Mouse (Mus musculus): ENCODE measurements around the gene Spr.

GRCm38 (mm10) chr6:85139534-85139933, 2.0 kb upstream of the Spr start:
- TF ChIP-seq CTCF (IDR thresholded peaks at IDR 0.05; ENCODE audit: insufficient read depth, low read depth, low read length) = no peak
- no peak for TF ChIP-seq POLR2A (IDR thresholded peaks at IDR 0.05; ENCODE audit: insufficient read depth, low read depth, low read length)
